Mouse (Mus musculus) CH12.LX (cell line): ENCODE measurements at regions not wholly inside any gene's neighbourhood (a gene's known extent, or its start where the extent isn't known, plus 50 kb on each side); places are given as distances from the start of the nearest gene placed in this dataset.

ENCODE experiments used
- DNase-seq: peaks from one replicate; pipeline ENCODE4 v3.0.0-alpha.2; 2013; ENCODE audit errors: extremely low read depth
- H3K27ac ChIP-seq: 2 replicates; pipeline ENCODE4 v1.5.1; 2012; ENCODE audit warnings: low read depth, mild to moderate bottlenecking, control low read depth, moderate library complexity; ENCODE audit not compliant: insufficient read depth
- H3K27me3 ChIP-seq: replicated peaks from 2 replicates; pipeline ENCODE3; 2012; ENCODE audit warnings: inconsistent platforms
- H3K36me3 ChIP-seq, 2 experiments: replicated peaks in 1 of 2; 2 replicates each; pipeline versions ENCODE3 to v1.6.1; 2012; ENCODE audit warnings: inconsistent platforms in 1 of 2, low read length in 1 of 2, mild to moderate bottlenecking in 1 of 2, mixed read lengths in 1 of 2, moderate library complexity in 1 of 2; ENCODE audit not compliant: control insufficient read depth in 1 of 2, insufficient read depth in 1 of 2
- H3K4me1 ChIP-seq, 2 experiments: 2 replicates each; pipeline ENCODE4 v1.6.1; 2012; ENCODE audit warnings: inconsistent platforms in 1 of 2, moderate library complexity in 1 of 2; ENCODE audit not compliant: insufficient read depth in 2 of 2, control insufficient read depth in 1 of 2
- H3K4me2 ChIP-seq: 2 replicates; pipeline ENCODE4 v1.6.1; 2012; ENCODE audit warnings: low read depth, mild to moderate bottlenecking, control low read depth; ENCODE audit not compliant: poor library complexity, insufficient read depth, severe bottlenecking
- H3K4me3 ChIP-seq, 3 experiments: fragments of 150-350 bp in 1 of 3; sonication (generic) in 1 of 3; replicated peaks in 1 of 3; 2 replicates each; pipeline versions ENCODE3 to v1.5.1; 2011 to 2012; ENCODE audit warnings: low read depth in 2 of 3, low read length in 2 of 3, mild to moderate bottlenecking in 2 of 3, moderate library complexity in 2 of 3, control low read depth in 1 of 3, improper control_type of control experiment in 1 of 3, inconsistent platforms in 1 of 3, mixed read lengths in 1 of 3; ENCODE audit not compliant: poor library complexity in 1 of 3
- H3K79me2 ChIP-seq: replicated peaks from 2 replicates; pipeline ENCODE4 v1.6.1; 2012; ENCODE audit warnings: mild to moderate bottlenecking, moderate library complexity; ENCODE audit not compliant: control insufficient read depth, poor library complexity, insufficient read depth, severe bottlenecking; ENCODE audit errors: extremely low read depth
- H3K9ac ChIP-seq: 2 replicates; pipeline ENCODE4 v1.6.1; 2012; ENCODE audit warnings: low read depth, mild to moderate bottlenecking, control low read depth, moderate library complexity; ENCODE audit not compliant: insufficient read depth
- H3K9me3 ChIP-seq: replicated peaks from 2 replicates; pipeline ENCODE3; 2012; ENCODE audit warnings: low read length, inconsistent platforms, mixed read lengths
- CHD1 ChIP-seq: IDR thresholded peaks from 2 replicates; pipeline ENCODE4 v1.6.1; 2012; ENCODE audit warnings: low read depth, low read length, improper control_type of control experiment, inconsistent platforms
- CHD2 ChIP-seq: IDR thresholded peaks from 2 replicates; pipeline ENCODE4 v1.6.1; 2011; ENCODE audit warnings: low read length, improper control_type of control experiment
- CTCF ChIP-seq, 2 experiments: IDR thresholded peaks in 1 of 2; conservative IDR thresholded peaks in 1 of 2; 2 replicates each; pipeline ENCODE4 v1.5.1; 2011 to 2012; ENCODE audit warnings: low read depth in 2 of 2, low read length in 2 of 2, improper control_type of control experiment in 1 of 2, inconsistent platforms in 1 of 2, mild to moderate bottlenecking in 1 of 2, moderate library complexity in 1 of 2
- E2F4 ChIP-seq: IDR thresholded peaks from 2 replicates; pipeline ENCODE4 v1.6.1; 2011; ENCODE audit warnings: low read depth, low read length, improper control_type of control experiment; ENCODE audit not compliant: insufficient replicate concordance
- ELF1 ChIP-seq: IDR thresholded peaks from 2 replicates; pipeline ENCODE4 v1.6.1; 2014; ENCODE audit warnings: low read depth, mild to moderate bottlenecking, inconsistent platforms, low read length, improper control_type of control experiment
- EP300 ChIP-seq: IDR thresholded peaks from 2 replicates; pipeline ENCODE4 v1.6.1; 2011; ENCODE audit warnings: low read length, improper control_type of control experiment
- ETS1 ChIP-seq: conservative IDR thresholded peaks from 2 replicates; pipeline ENCODE4 v1.6.1; 2012; ENCODE audit warnings: low read depth, mild to moderate bottlenecking, inconsistent platforms, low read length, improper control_type of control experiment, moderate library complexity
- GABPA ChIP-seq: IDR thresholded peaks from 2 replicates; pipeline ENCODE4 v1.6.1; 2012; ENCODE audit warnings: low read depth, low read length, improper control_type of control experiment, inconsistent platforms; ENCODE audit not compliant: insufficient replicate concordance
- HCFC1 ChIP-seq: IDR thresholded peaks from 2 replicates; pipeline ENCODE4 v1.6.1; 2012; ENCODE audit warnings: low read depth, mild to moderate bottlenecking, inconsistent platforms, low read length, improper control_type of control experiment
- IRF4 ChIP-seq: IDR thresholded peaks from 2 replicates; pipeline ENCODE4 v1.6.1; 2014; ENCODE audit warnings: low read depth, mild to moderate bottlenecking, inconsistent platforms, low read length, improper control_type of control experiment
- JUN ChIP-seq: IDR thresholded peaks from 2 replicates; pipeline ENCODE4 v1.6.1; 2011; ENCODE audit warnings: low read depth, mild to moderate bottlenecking, low read length, improper control_type of control experiment, moderate library complexity; ENCODE audit not compliant: insufficient read depth
- JUND ChIP-seq: conservative IDR thresholded peaks from 2 replicates; pipeline ENCODE4 v1.6.1; 2011; ENCODE audit warnings: low read depth, low read length, improper control_type of control experiment
- KAT2A ChIP-seq: IDR thresholded peaks from 2 replicates; pipeline ENCODE4 v1.6.1; 2012; ENCODE audit warnings: low read length, improper control_type of control experiment, inconsistent platforms; ENCODE audit not compliant: insufficient replicate concordance
- MAFK ChIP-seq: IDR thresholded peaks from 2 replicates; pipeline ENCODE4 v1.6.1; 2011; ENCODE audit warnings: low read length, improper control_type of control experiment; ENCODE audit not compliant: insufficient replicate concordance
- MAZ ChIP-seq: IDR thresholded peaks from 2 replicates; pipeline ENCODE4 v1.6.1; 2012; ENCODE audit warnings: low read depth, mild to moderate bottlenecking, inconsistent platforms, low read length, improper control_type of control experiment, moderate library complexity
- MEF2A ChIP-seq: IDR thresholded peaks from 2 replicates; pipeline ENCODE4 v1.6.1; 2014; ENCODE audit warnings: low read depth, mild to moderate bottlenecking, inconsistent platforms, low read length, improper control_type of control experiment, borderline replicate concordance
- MXI1 ChIP-seq: IDR thresholded peaks from 2 replicates; pipeline ENCODE4 v1.6.1; 2011; ENCODE audit warnings: mild to moderate bottlenecking, low read depth, low read length, improper control_type of control experiment
- MYC ChIP-seq: IDR thresholded peaks from 2 replicates; pipeline ENCODE4 v1.6.1; 2011; ENCODE audit warnings: low read depth, mild to moderate bottlenecking, improper control_type of control experiment, low read length
- NELFE ChIP-seq: IDR thresholded peaks from 2 replicates; pipeline ENCODE4 v1.6.1; 2011; ENCODE audit warnings: low read depth, low read length, improper control_type of control experiment
- NRF1 ChIP-seq: IDR thresholded peaks from 2 replicates; pipeline ENCODE4 v1.6.1; 2014; ENCODE audit warnings: low read depth, mild to moderate bottlenecking, inconsistent platforms, low read length, improper control_type of control experiment, moderate library complexity
- PAX5 ChIP-seq: IDR thresholded peaks from 2 replicates; pipeline ENCODE4 v1.6.1; 2012; ENCODE audit warnings: low read length, inconsistent platforms, mixed read lengths
- POLR2AphosphoS2 ChIP-seq: IDR thresholded peaks from 2 replicates; pipeline ENCODE4 v1.6.1; 2011; ENCODE audit warnings: low read depth, low read length, improper control_type of control experiment
- RAD21 ChIP-seq: IDR thresholded peaks from 2 replicates; pipeline ENCODE4 v1.6.1; 2011; ENCODE audit warnings: low read depth, mild to moderate bottlenecking, low read length, improper control_type of control experiment, moderate library complexity
- SIN3A ChIP-seq: IDR thresholded peaks from 2 replicates; pipeline ENCODE4 v1.6.1; 2012; ENCODE audit warnings: low read length, improper control_type of control experiment, inconsistent platforms
- TBP ChIP-seq: conservative IDR thresholded peaks from 2 replicates; pipeline ENCODE4 v1.6.1; 2011; ENCODE audit warnings: low read depth, low read length, improper control_type of control experiment
- TCF12 ChIP-seq: IDR thresholded peaks from 2 replicates; pipeline ENCODE4 v1.6.1; 2014; ENCODE audit warnings: low read depth, mild to moderate bottlenecking, inconsistent platforms, low read length, improper control_type of control experiment
- USF2 ChIP-seq: conservative IDR thresholded peaks from 2 replicates; pipeline ENCODE4 v1.6.1; 2011; ENCODE audit warnings: low read depth, low read length, improper control_type of control experiment
- ZKSCAN1 ChIP-seq: IDR thresholded peaks from 2 replicates; pipeline ENCODE4 v1.6.1; 2012; ENCODE audit warnings: low read depth, inconsistent platforms, low read length, improper control_type of control experiment, borderline replicate concordance
- dilution Hi-C: fragments of 300-500 bp; cut with MboI; formaldehyde crosslinking; loops from 2 replicates; pipeline ENCODE4 v1.14.3; 2020; ENCODE audit warnings: low sequenced_read_pairs; ENCODE audit not compliant: extremely low pct_unique_long_range_greater_than_20kb, extremely low pct_ligation_motif_present
- in situ Hi-C: fragments of 300-500 bp; cut with MboI; formaldehyde crosslinking; loops from 3 replicates; pipeline ENCODE4 v1.14.3; 2019; ENCODE audit warnings: low sequenced_read_pairs, low pct_ligation_motif_present, low pct_unique_long_range_greater_than_20kb, mixed read lengths

- H3K9ac ChIP-seq = no peak overlapping the region
- no peak for TF ChIP-seq ELF1
- TF ChIP-seq MXI1 = no peak
- no peak for TF ChIP-seq USF2
- no peak for TF ChIP-seq HCFC1
- no peak for TF ChIP-seq JUND
- TF ChIP-seq E2F4 = no peak
- no peak for TF ChIP-seq CTCF (conservative IDR thresholded peaks at IDR 0.05 in 1 of 2, IDR thresholded peaks at IDR 0.05 in 1 of 2; ENCODE audit: low read depth in 2 of 2, low read length in 2 of 2)
- TF ChIP-seq TBP = no peak
- TF ChIP-seq CHD2 = no peak
- TF ChIP-seq NELFE = no peak
- no peak for TF ChIP-seq JUN
- TF ChIP-seq, all 38 proteins: peak for 0
- Histone ChIP-seq H3K4me2 (no peak overlapping the region), H3K79me2 (no peaks in the 10 kb centered on the region), H3K4me3 (no peak overlapping the region), H3K36me3 (no peaks in the 10 kb centered on the region), H3K9me3 (peaks cover 60% of the 10 kb centered on the region), H3K27ac (no peak overlapping the region), H3K27me3 (no peaks in the 10 kb centered on the region), H3K4me1 (no peaks in the 10 kb centered on the region)
- dilution Hi-C loops = no loop called here
- DNase-seq = no peak
- in situ Hi-C loops = no loop called here
Observed at GRCm38 (mm10) chr1:186515071-186515470, 190.7 kb downstream of the Tgfb2 start.

- peaks cover 56% of the 10 kb centered on the region for H3K9me3 ChIP-seq
- DNase-seq = no peak
- dilution Hi-C loops = no loop called here
Observed at GRCm38 (mm10) chr1:186513861-186514260, 191.9 kb downstream of the Tgfb2 start.

GRCm38 (mm10) chr1:186510531-186510930, 195.3 kb downstream of the Tgfb2 start:
- Histone ChIP-seq H3K36me3 (no peaks in the 10 kb centered on the region), H3K79me2 (no peaks in the 10 kb centered on the region), H3K4me1 (no peaks in the 10 kb centered on the region), H3K4me3 (no peak overlapping the region), H3K9ac (no peak overlapping the region), H3K9me3 (peaks cover 69% of the 10 kb centered on the region), H3K4me2 (no peak overlapping the region), H3K27ac (no peak overlapping the region), H3K27me3 (no peaks in the 10 kb centered on the region)
- in situ Hi-C loops (no loop called here), dilution Hi-C loops (no loop called here)
- TF ChIP-seq TBP = no peak
- TF ChIP-seq NRF1 = no peak
- TF ChIP-seq POLR2AphosphoS2 = no peak
- TF ChIP-seq ETS1 = no peak
- no peak for TF ChIP-seq SIN3A
- no peak for TF ChIP-seq USF2
- TF ChIP-seq ZKSCAN1 = no peak
- TF ChIP-seq CTCF (conservative IDR thresholded peaks at IDR 0.05 in 1 of 2, IDR thresholded peaks at IDR 0.05 in 1 of 2; ENCODE audit: low read depth in 2 of 2, low read length in 2 of 2) = no peak
- TF ChIP-seq MAFK = no peak
- no peak for TF ChIP-seq KAT2A
- no peak for TF ChIP-seq IRF4
- TF ChIP-seq HCFC1 = no peak
- TF ChIP-seq TCF12 = no peak
- DNase-seq = no peak

More at GRCm38 (mm10) chr1:186513861-186514260, 191.9 kb downstream of the Tgfb2 start:
- no peaks in the 10 kb centered on the region for H3K27me3 ChIP-seq
- H3K4me3 ChIP-seq = no peak overlapping the region
- H3K36me3 ChIP-seq = no peaks in the 10 kb centered on the region
- in situ Hi-C loops = no loop called here
- H3K4me2 ChIP-seq = no peak overlapping the region
- H3K4me1 ChIP-seq = no peaks in the 10 kb centered on the region
- TF ChIP-seq RAD21 (no peak), PAX5 (no peak), MYC (no peak), GABPA (no peak), SIN3A (no peak), EP300 (no peak), MAZ (no peak), MEF2A (no peak), E2F4 (no peak), POLR2AphosphoS2 (no peak), CHD1 (no peak)
- H3K79me2 ChIP-seq = no peaks in the 10 kb centered on the region
- H3K9ac ChIP-seq = no peak overlapping the region
- H3K27ac ChIP-seq = no peak overlapping the region
